Mouse (Mus musculus): ENCODE data around the gene Ttc41.

DNA sequence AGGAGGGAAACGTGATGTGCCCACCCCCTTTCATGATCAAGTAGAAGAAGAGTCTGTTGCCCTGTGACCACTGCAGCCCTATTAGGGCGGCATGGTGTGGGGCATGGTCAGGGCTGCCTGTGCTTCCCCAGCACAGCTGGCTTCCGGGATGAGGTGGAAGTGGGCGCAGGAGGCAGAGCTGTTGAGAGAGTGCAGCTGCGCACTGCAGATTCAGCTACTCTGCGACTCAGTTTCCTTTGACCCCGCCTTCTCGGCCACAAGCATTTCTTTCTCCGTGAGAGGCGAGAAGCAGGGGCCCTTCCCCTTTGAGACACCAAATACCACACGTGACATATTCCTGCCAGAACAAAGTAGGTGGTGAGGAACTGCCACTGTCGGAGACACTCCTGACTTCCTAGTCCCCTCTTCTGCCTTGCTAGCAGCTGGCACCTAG is 22.0 kb downstream of the Ttc41 start:
- no peak for TF ChIP-seq CTCF (IDR thresholded peaks at IDR 0.05; ENCODE audit: low read depth)
- TF ChIP-seq EP300 (IDR thresholded peaks at IDR 0.05; ENCODE audit: low read depth): no peak
